Mouse (Mus musculus) yolk sac, embryonic 10.5 days (tissue): ENCODE data around the gene Oas1e.
"Not testable (repeated sequence)": the region's sequence is repeated elsewhere in the genome, so short reads cannot be mapped to it uniquely, and the experiment has no call there.

Experiments used
- DNase-seq: peaks from one replicate; pipeline ENCODE4 v3.0.0-alpha.2; 2017; ENCODE audit warnings: low spot score

Oas1e gene

DNA sequence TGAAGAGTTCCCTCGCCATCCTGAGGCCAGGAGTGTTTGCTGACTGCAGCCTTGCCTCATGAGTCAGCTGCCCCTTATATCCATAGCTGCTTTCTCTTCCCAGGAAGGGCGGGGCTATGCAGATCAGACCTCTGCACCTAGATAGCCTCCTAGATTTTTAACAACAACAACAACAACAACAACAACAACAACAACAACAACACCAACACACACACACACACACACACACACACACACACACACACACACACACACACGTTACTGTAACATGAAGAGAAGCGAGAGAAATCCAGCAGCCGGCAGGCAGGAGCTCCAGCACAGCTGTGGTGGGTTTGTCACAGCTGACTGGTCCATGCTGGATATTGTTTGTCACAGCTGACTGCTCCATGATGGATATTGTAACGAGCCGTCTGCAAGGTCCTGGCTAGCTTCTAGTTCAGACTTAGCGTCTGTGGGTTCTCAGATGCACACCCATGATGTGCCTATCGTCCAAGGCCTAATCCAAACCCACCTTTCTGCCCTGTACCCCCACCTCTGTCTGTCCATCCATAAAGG, at the start of gene Oas1e:
Oas1e (minus strand) TSS at position 51 of the 555 bp plus-strand sequence.
- DNase-seq = not testable (repeated sequence)

DNA sequence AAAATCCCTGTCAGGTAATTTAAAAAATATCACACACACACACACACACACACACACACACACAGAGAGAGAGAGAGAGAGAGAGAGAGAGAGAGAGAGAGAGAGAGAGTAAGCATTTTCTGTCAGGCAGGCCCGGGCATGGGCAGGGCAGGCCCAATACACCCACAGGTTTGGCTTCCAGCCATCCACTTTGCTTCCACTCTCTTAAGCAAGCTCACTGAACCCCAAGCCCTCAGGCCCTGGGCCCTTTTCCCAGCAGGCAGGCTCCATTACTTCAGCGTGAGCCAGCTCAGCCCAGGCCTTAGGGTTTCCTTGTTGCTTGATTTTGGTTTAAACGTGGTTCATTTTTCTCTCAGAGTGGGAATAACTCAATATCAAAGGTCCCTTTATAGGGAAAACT, 49.4 kb upstream of the Oas1e start:
- DNase-seq = no peak

- DNase-seq = no peak
These were observed 41.6 kb upstream of the Oas1e start for GRCm38 (mm10) chr5:120836731-120837585.

DNA sequence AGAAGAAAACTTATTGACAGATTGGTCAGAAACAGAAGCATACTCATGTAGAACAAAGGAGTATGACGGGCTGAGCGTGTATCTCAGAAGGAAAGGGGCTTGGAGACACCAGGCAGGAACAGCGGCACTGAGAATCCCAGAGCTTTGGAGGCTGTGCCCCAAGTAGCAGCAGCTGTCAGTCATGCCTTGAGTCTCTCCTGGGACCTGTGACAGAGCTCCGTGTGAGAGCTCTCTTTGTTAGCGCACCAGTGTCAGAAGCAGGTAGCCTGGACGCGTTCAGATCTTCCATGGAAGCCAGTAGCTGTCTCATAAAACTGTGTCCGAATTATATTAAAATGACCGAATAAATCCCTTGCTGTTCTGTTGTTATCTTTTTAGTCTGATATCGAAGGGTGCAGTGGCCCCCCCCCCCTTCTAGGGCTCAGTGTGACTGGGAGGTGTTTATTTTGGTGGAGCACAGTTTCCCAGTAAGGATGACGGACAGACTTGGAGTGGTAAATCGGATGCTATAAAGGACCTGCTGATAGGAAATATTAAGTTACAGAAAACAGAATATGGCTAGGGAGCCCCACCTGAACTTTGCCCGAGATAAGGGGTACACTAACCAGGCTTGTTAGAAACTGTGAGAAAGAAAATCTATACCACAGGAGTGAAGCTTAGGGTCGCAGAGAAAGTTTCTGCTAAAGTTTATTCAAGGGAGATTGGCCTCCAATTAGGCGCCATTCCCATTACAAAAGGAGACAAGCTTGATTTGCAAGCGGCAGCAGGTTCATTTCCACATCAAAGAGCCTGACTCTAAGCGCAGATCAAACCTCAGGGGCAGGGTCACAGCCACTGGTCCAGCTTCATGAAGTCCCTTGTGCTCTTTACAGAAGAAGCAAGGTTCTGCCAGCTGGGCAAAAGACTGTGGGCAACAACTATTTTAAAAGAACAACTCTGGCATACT, 38.3 kb upstream of the Oas1e start:
- no peak for DNase-seq

DNA sequence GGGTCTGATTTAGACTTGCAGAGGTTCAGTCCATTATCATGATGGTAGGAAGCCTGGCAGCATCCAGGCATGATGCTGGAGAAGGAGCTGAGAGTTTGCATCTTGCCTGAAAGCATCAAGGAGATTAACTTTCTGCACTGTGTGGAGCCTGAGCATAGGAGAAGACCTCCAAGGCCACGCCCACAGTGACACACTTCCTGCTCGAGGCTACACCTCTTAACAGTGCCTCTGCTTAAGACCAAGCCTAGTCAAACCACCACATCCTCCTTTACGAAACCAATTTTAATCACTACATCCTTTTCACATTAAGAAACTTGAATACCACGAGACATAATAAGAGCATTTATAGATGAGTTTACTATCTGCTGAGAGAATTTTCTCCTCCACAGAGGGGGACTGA, 35.7 kb upstream of the Oas1e start:
- DNase-seq = no peak

DNA sequence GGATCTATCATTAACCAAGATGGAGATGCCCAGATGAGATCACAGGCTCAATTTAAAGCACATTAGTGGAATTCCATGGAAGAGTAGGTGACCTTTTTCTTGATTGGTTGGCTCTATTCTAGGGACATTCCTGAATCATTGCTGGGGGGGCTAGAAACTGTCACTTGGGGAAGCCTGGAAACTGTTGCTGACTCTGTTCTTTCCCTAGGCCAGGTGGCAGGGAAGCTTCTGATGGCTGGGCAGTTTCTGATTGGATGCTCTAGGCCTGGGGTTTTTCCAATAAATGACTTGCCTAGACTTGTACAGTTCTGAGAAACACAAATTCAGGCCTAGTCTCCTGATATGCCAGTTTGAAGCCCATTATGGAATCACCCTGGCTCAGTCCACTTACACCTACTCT, 23.7 kb upstream of the Oas1e start:
- no peak for DNase-seq

DNA sequence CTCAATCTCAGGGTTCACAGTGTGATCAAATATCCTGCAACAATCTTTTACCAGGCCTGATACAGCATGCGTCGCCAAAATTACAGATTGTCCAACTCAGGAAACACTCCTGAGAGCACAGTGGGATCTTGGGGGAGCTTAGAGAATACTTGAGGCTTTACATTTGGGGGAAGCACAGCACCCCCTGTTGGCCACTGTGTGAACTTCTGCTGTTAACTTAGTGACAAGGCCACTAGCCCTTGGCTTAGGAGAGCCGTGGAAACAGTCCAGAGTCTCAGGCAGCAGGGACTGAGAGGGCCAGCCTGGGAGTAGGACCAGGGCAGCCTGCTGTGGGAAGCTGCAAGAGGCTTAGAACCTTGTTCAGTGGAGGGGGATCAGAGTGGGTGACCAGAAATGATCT, 20.6 kb upstream of the Oas1e start:
- no peak for DNase-seq

DNA sequence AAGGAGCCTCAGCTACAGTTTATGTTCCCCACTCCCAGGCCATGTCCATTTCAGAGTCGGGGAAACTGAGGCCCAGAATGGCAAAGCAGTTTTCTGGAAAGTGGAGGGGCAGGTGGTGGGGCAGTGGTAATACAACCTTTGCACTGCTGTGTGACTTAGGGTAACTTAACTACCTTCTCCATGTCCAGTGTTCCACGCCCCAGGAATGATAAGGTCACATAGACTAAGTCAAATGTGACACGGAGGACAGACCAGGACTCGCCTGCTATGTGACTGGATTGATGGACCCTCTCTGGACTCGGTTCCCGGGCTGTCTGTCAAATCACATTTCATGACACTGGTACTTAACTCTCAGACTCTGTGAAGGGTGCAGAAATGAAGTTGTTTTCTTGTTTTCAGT, 17.7 kb upstream of the Oas1e start:
- DNase-seq = no peak

DNA sequence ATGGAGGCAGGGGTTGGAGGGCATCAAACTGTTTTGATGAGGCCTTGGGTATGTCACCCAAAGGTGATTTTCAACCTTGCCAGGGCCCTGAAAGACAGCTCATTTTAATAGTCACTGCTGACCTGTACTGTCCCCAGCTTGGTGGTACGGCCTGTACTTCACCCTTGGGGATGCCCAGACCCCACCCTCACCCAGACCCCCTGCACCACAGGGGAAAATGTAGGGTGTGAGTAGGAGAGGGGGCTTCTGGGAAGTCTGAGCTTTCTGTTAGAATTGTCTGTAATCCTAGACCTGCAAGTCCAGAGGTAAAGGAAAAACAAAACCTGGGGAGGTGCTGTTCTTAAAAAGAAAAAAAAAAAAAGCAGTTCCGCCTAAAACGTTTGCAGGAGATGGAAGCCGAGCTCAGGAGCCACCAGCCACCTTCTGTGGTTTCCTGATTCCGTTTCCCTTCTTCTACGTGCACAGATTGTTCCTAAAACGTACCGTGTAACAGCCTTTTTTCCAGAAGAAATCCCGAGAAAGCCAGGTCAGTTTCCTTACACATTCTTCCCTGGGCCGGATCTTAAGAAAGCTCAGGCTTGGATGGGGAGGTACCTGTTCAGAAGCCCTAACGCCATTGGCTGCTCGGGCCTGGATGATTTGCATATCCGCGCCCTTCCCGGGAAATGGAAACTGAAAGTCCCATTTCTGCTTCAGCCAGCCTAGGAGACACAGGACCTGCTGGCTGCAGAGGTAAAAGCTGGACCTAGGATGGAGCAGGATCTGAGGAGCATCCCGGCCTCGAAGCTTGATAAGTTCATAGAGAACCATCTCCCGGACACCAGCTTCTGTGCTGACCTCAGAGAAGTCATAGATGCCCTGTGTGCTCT, 16.9 kb upstream of the Oas1e start, which contains the start of gene Oas1c:
Oas1c (minus strand) TSS at position 564 of the 869 bp plus-strand sequence.
- DNase-seq = peak; percentile 83

DNA sequence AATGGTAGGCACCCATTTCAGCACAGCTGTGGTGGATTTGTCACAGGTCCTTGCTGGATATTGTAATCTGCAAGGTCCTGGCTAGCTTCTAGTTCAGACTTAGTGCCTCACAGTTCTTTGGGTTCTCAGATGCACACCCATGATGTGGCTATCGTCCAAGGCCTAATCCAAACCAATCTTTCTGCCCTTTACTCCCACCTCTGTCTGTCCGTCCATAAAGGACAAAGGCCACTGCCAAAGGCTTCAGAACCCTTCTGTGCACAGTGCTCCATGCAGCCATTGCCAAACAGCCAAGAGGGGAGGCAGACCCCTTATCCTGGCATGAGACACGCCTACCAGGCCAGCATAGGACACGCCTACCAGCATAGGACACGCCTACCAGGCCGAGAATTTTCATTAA, 13.8 kb upstream of the Oas1e start:
- peak; percentile 13 for DNase-seq

GRCm38 (mm10) chr5:120806458-120806857, 11.1 kb upstream of the Oas1e start:
- no peak for DNase-seq

- DNase-seq = no peak
These were observed 8.3 kb upstream of the Oas1e start for GRCm38 (mm10) chr5:120803596-120803995.

DNA sequence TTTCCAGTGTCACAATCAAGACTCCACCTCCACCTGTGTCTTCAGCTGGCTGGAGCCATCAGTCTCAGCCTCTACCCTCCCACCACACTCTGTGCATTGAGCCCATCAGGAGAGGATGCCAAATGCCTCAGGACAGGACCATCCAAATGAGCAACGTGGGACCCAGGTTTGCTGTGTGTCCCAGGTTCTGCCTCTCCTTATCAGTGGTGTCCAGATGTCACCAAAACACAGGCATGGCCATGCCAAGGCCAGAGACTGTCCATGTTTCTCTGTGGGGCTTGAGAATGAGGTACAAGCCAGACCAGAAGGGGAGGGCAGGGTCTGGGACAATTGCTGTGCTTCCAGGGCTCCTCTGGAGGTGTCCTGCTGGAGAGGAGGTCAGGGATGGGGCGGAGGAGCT, 3.6 kb upstream of the Oas1e start:
- not testable (repeated sequence) for DNase-seq

DNA sequence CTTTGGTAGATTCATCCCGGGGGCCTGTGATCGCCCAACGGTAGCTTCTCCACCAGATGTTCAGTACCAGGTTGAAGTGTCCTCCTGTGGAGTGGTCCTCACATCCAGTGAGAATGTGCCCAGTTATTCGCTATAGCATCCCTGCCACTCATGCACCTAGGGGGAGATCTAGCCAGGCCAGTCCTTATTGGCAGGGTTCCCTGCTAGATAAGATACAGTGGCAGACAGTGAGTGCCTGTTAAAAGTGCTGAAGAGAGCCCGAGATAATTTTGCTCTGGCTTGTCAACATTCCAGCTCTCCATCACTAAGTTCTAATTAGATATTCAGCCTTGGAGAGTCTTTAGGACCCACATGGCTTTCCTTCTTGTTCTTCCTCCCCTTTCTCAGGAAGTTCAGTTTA, 2.8 kb upstream of the Oas1e start:
- DNase-seq = not testable (repeated sequence)

GRCm38 (mm10) chr5:120793043-120793442, 2.3 kb downstream of the Oas1e start:
- peak; percentile 13 for DNase-seq

DNA sequence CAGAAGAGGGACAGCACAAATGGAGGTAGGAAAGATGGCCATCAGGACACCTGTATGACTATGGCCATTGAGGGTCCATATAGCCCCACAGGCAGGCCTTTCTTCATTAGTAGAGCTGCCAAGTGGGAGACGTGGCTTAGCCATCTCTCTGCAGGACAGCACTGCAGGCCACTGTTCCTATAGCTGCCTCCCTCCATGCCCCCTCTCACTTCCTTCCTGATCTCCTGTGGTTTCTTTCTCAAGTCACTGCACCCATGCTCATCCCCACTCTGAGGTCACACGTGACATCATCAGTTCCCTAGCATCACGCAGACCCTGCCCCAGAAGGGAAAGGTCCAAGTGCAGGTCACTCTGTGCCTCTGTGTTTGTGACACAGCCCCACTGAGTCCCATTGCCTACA, 8.3 kb downstream of the Oas1e start:
- DNase-seq = no peak

- DNase-seq = no peak
These were observed 12.9 kb downstream of the Oas1e start for GRCm38 (mm10) chr5:120782446-120782845.

DNA sequence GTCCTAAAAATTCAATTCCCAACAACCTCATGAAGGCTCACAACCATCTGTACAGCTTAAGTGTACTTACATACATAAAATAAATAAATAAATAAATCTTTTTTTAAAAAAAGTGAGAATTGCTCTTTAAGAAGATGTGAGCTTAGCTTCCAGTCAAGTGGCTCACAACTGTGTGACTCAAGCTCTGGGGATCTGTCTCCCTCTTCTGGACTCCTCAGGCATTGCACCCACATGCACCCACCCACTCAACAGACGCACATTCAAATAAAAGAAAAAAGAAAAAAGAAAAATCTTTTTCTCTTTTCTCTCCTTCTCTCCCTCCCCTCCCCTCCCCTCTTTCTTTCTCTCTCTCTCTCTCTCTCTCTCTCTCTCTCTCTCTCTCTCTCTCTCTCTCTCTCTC, 13.7 kb downstream of the Oas1e start:
- no peak for DNase-seq

DNA sequence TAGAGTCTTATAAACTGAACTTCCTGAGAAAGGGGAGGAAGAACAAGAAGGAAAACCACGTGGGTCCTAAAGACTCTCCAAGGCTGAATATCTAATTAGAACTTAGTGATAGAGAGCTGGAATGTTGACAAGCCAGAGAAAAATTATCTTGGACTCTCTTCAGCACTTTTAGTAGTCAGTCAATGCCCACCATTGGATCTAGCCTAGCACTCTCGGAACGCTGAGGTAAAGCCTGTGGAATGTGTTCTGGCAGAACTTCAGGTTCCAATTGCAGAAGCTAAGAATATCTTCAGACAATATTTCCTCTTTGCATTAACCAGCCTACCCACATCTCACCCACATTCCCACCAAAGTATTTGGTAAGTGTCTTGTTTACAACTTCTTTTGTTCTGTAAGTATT, 15.4 kb downstream of the Oas1e start:
- DNase-seq = no peak

DNA sequence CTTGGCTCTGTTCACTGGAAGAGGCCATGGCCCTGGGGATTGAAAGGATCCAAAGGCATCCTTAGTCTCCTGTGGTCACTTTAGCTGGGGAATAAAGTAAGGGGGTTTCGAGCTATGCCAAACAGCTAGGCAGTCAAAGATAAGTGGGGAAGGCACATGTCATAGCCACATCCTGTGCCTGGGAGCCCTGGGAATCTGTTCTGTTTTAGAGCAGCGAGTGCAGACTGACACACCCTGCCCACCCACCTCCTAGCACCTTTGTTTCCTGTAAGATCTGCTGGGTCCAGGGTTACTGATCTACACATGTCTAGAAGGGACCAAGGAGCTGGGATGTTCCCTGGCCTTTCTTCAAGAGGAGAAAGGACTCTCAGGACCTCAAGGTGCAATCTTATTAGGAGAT, 16.4 kb downstream of the Oas1e start:
- no peak for DNase-seq

GRCm38 (mm10) chr5:120777478-120777877, 17.9 kb downstream of the Oas1e start, which contains the start of gene Oas3:
TSS of gene Oas3 (minus strand) at chr5:120777661.
- DNase-seq = no peak
